Mouse (Mus musculus): ENCODE results near the gene Ifi44. TPM values are rescaled to one million over a fixed set of nuclear protein-coding genes. Genes with fewer than 3 reads are reported as not detected.

Ifi44 gene
- polyA plus RNA-seq (2012; fragmentation: generic; extraction: Trizol) = under 1 TPM in 1 of 2 experiments, not detected in 1; 0.60 TPM

GRCm38 (mm10) chr3:151749737-151750136 lies at the start of gene Ifi44:
TSS of gene Ifi44 (minus strand) at chr3:151749960.

Other genes with a start within 250 kb of the Ifi44 start
- gene Ifi44l, start 12.9 kb upstream of the Ifi44 start, polyA plus RNA-seq (2012; fragmentation: generic; extraction: Trizol) = under 1 TPM in 1 of 2 experiments, not detected in 1; 0.06 TPM
- 1 to 10 TPM in 1 of 2 experiments, under 1 TPM in 1; 0.01 to 1.1 TPM for gene Ptgfr, start 87.7 kb upstream of the Ifi44 start, polyA plus RNA-seq (2012; fragmentation: generic; extraction: Trizol)

All from C3H10T1/2 (cell line).